ENCODE assay signal across 9 mouse cellular contexts in genomic region chr16:78827739-78828138, GRCm38 (mm10).
DNase-seq lines count a peak whose midpoint lies in the region; ATAC-seq and TF ChIP-seq lines count a peak whose summit lies in the region.
"Had no signal": no experiment of that assay in that cellular context is flagged by ENCODE, and none has a peak within 500 bp of the region (broad histone marks: within the 10 kb centered on the region; RNA-seq: fewer than 3 reads in every experiment).

No protein-coding gene starts in this region.

- WGBS in forebrain, embryonic 11.5 days: 24% methylated on average over 3 of the region's 3 CpGs
- WGBS in forebrain, embryonic 10.5 days: 23% methylated on average over 3 of the region's 3 CpGs
- 12% methylated on average over 3 of the region's 3 CpGs for WGBS in midbrain, embryonic 10.5 days

- H3K36me3 ChIP-seq in forebrain, embryonic 11.5 days (ENCODE audit: control insufficient read depth, insufficient read depth, low read length): no peaks in the 10 kb centered on the region
- no peaks in the 10 kb centered on the region for H3K36me3 ChIP-seq in forebrain, embryonic 10.5 days (replicated peaks)
- no peaks in the 10 kb centered on the region for H3K36me3 ChIP-seq in ES-E14 (ENCODE audit: control insufficient read depth, insufficient read depth, low read length, poor library complexity, severe bottlenecking)
- no peaks in the 10 kb centered on the region for H3K36me3 ChIP-seq in midbrain, embryonic 10.5 days
- H3K36me3 ChIP-seq: embryonic facial prominence, embryonic 12.5 days had no signal

- H3K4me3 ChIP-seq in forebrain, embryonic 11.5 days (ENCODE audit: low read depth, low read length): no peak overlapping the region
- no peak overlapping the region for H3K4me3 ChIP-seq in forebrain, embryonic 10.5 days
- H3K4me3 ChIP-seq in ES-E14 (ENCODE audit: insufficient read depth in 1 of 2, low read depth in 1 of 2, low read length in 2 of 2, poor library complexity in 1 of 2, severe bottlenecking in 1 of 2): no peak overlapping the region
- no peak overlapping the region for H3K4me3 ChIP-seq in midbrain, embryonic 10.5 days
- H3K4me3 ChIP-seq in layer of hippocampus, adult 2 months: no peak overlapping the region
- H3K4me3 ChIP-seq: embryonic facial prominence, embryonic 12.5 days had no signal

- in situ Hi-C loops in ES-E14 (cut with MboI; ENCODE audit: low sequenced_read_pairs in 2 of 2, unreplicated experiment in 2 of 2): no loop called here

- H3K4me1 ChIP-seq in forebrain, embryonic 11.5 days (replicated peaks; ENCODE audit: control insufficient read depth, insufficient read depth, low read length): no peaks in the 10 kb centered on the region
- 0 out of 2 replicates have a peak, but pooled peaks cover 3% of the 10 kb centered on the region for H3K4me1 ChIP-seq in forebrain, embryonic 10.5 days
- H3K4me1 ChIP-seq in ES-E14 (ENCODE audit: control insufficient read depth in 2 of 2, insufficient read depth in 2 of 2, low read length in 2 of 2, poor library complexity in 1 of 2): peaks cover 0 to 5% of the 10 kb centered on the region in 2 experiments; a peak in 2 of 4 replicates
- H3K4me1 ChIP-seq in midbrain, embryonic 10.5 days: peaks cover 13% of the 10 kb centered on the region; the same call in 1 of the 2 replicates
- H3K4me1 ChIP-seq: embryonic facial prominence, embryonic 12.5 days had no signal

- peak; percentile 82 for ATAC-seq in forebrain, embryonic 11.5 days (replicated peaks; ENCODE audit: low FRiP score)
- ATAC-seq in activated CD4-positive, CD25-positive, alpha-beta regulatory T cell, adult 4 months: no peak

- no peak overlapping the region for H3K4me2 ChIP-seq in forebrain, embryonic 11.5 days (ENCODE audit: low read depth, low read length, severe bottlenecking)
- H3K4me2 ChIP-seq: embryonic facial prominence, embryonic 12.5 days had no signal

- H3K27ac ChIP-seq in forebrain, embryonic 11.5 days (ENCODE audit: low read depth, low read length): no peak overlapping the region
- no peak overlapping the region for H3K27ac ChIP-seq in forebrain, embryonic 10.5 days
- H3K27ac ChIP-seq in ES-E14 (ENCODE audit: insufficient read depth, low read depth, low read length, poor library complexity, severe bottlenecking): no peak overlapping the region
- no peak overlapping the region for H3K27ac ChIP-seq in midbrain, embryonic 10.5 days (replicated peaks)
- H3K27ac ChIP-seq in layer of hippocampus, adult 2 months: no peak overlapping the region
- H3K27ac ChIP-seq: embryonic facial prominence, embryonic 12.5 days had no signal

- no peak for DNase-seq in forebrain, embryonic 11.5 days (ENCODE audit: low spot score)
- DNase-seq in forebrain, embryonic 10.5 days (ENCODE audit: extremely low spot score, low spot score): no peak
- peak; percentile 62 for DNase-seq in ES-E14 (ENCODE audit: low read depth, low spot score)
- DNase-seq in embryo, embryonic 10.5 days (ENCODE audit: low spot score): peak; percentile 31
- peak; percentile 16 for DNase-seq in midbrain, embryonic 10.5 days (ENCODE audit: low spot score)
- DNase-seq in gastrocnemius, postnatal 10 days: no peak
- DNase-seq in layer of hippocampus, adult 2 months (ENCODE audit: low spot score in 2 of 2): no peak

- no peaks in the 10 kb centered on the region for H3K27me3 ChIP-seq in forebrain, embryonic 11.5 days (ENCODE audit: control insufficient read depth, insufficient read depth, low read length)
- no peaks in the 10 kb centered on the region for H3K27me3 ChIP-seq in forebrain, embryonic 10.5 days (ENCODE audit: poor library complexity, severe bottlenecking)
- no peaks in the 10 kb centered on the region for H3K27me3 ChIP-seq in midbrain, embryonic 10.5 days (ENCODE audit: low read depth, poor library complexity, severe bottlenecking)
- H3K27me3 ChIP-seq: embryonic facial prominence, embryonic 12.5 days had no signal

- H3K9me3 ChIP-seq in forebrain, embryonic 11.5 days (ENCODE audit: control insufficient read depth, low read length): no peaks in the 10 kb centered on the region
- no peaks in the 10 kb centered on the region for H3K9me3 ChIP-seq in forebrain, embryonic 10.5 days
- no peaks in the 10 kb centered on the region for H3K9me3 ChIP-seq in ES-E14 (ENCODE audit: control insufficient read depth, insufficient read depth, low read depth, low read length)
- H3K9me3 ChIP-seq in midbrain, embryonic 10.5 days (replicated peaks): no peaks in the 10 kb centered on the region
- H3K9me3 ChIP-seq: embryonic facial prominence, embryonic 12.5 days had no signal

- H3K9ac ChIP-seq in forebrain, embryonic 11.5 days (ENCODE audit: low read length): no peak overlapping the region
- no peak overlapping the region for H3K9ac ChIP-seq in ES-E14 (ENCODE audit: insufficient read depth, low read depth, low read length, poor library complexity, severe bottlenecking)
- H3K9ac ChIP-seq: embryonic facial prominence, embryonic 12.5 days had no signal

- TF ChIP-seq CTCF in layer of hippocampus, adult 2 months (conservative IDR thresholded peaks at IDR 0.05): no peak

TF ChIP-seq in ES-E14, 5 proteins besides CTCF, POLR2A, EP300 and RAD21:
- TF ChIP-seq HCFC1 (IDR thresholded peaks at IDR 0.05; ENCODE audit: borderline replicate concordance, insufficient read depth, low read length) (no peak), CHD2 (IDR thresholded peaks at IDR 0.05; ENCODE audit: low read depth, low read length) (no peak), ZC3H11A (IDR thresholded peaks at IDR 0.05; ENCODE audit: borderline replicate concordance, low read depth, low read length) (no peak), MAFK (IDR thresholded peaks at IDR 0.05; ENCODE audit: insufficient read depth, low read depth, low read length) (no peak), ZNF384 (IDR thresholded peaks at IDR 0.05; ENCODE audit: low read depth, low read length) (no peak)

Comparison
In these comparisons a context has a peak if more than half of its experiments do, and no peak if none do; other contexts are left out.
1. DNase-seq: peak in ES-E14 (single experiment), embryo, embryonic 10.5 days (single experiment) and midbrain, embryonic 10.5 days (single experiment); none in forebrain, embryonic 11.5 days (single experiment), forebrain, embryonic 10.5 days (single experiment), gastrocnemius, postnatal 10 days (single experiment) and layer of hippocampus, adult 2 months (0 of 2).